Mouse (Mus musculus) yolk sac, embryonic 10.5 days (tissue): Measurements from ENCODE around the gene Rubcn.
"Not testable (repeated sequence)": the region's sequence is repeated elsewhere in the genome, so short reads cannot be mapped to it uniquely, and the experiment has no call there.

Source experiments
- DNase-seq: peaks from one replicate; pipeline ENCODE4 v3.0.0-alpha.2; 2017; ENCODE audit warnings: low spot score

Rubcn gene

DNA sequence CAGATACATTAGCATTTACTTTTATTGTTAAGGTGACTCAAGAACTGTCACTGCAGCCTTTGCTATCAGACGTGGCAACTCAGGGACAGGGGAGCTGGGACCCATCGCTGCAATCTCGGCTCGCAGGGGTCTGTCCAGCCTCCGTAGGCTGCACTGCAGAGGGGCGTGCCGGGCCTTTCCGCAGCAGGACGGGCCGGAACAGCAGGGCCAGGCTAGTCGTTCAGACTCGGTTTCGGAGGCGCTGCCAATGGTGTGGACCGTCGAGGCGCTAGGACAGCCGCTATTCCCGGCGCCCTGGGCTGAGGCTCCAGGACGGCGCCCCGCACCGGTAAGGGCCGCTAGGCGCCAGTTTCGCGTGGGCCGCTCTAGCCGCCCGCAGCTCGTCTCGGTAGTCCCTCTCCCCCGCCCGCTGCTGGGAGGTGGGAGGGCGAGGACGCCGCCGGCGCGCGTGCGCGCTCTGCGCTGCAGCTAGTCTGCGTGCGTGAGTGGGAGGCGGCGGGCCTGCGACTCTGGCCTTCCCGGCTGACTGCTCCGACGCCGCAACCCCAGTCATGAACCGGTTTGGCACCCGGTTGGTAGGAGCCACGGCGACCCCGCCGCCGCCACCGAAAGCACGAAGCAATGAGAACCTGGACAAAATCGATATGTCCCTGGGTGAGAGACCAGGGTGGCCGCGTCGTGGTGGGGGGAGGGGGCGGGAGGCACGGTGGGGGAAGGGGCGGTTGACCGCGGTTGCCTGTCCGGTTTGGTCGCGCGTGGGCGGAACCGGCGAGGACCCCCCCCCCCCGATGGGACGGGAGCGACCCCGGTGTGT lies at the start of gene Rubcn, which contains the start of gene Fyttd1:
Rubcn (minus strand) TSS at position 424 of the 814 bp plus-strand sequence.
Fyttd1 (plus strand) TSS at position 158 of the 814 bp plus-strand sequence.
- peak; percentile 94 for DNase-seq

DNA sequence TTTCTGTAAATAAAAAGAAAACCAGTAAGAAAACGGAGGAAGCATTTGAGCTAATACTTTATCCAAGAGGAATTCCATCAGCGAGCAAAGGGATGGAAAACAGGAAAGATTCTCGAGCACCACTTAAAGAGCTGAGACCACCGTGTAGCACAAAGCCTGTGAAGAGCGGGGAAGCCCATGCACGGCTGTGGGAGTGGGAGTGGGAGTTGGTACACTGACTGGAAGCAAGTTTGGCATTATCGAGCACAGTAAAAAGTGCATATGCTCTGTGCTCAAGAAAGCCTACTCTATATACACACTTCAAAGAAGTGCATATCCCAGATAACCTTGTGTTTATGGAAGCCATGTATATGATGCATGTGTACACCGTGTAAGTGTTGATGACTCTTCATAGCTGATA lies 49.5 kb upstream of the Rubcn start:
- no peak for DNase-seq

DNA sequence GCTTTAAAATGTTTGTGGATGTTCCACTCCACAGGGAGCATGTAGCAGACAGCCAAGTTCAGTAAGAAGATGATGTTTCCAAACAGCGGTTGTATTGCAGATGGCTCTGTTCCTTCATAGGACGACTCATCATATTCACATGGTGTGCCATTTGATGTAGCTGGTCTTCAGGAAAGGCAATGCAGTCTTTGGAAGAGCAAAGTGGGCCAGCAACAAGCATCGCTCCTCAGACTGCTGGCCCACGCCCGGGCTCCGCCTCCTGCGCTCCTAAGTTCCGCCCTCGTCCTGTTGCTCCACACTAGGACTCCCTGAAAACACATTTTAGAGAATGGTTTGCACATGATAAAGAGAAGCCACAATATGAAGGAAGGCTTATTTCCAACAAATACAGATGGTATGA lies 49.1 kb upstream of the Rubcn start:
- DNase-seq: not testable (repeated sequence)

DNA sequence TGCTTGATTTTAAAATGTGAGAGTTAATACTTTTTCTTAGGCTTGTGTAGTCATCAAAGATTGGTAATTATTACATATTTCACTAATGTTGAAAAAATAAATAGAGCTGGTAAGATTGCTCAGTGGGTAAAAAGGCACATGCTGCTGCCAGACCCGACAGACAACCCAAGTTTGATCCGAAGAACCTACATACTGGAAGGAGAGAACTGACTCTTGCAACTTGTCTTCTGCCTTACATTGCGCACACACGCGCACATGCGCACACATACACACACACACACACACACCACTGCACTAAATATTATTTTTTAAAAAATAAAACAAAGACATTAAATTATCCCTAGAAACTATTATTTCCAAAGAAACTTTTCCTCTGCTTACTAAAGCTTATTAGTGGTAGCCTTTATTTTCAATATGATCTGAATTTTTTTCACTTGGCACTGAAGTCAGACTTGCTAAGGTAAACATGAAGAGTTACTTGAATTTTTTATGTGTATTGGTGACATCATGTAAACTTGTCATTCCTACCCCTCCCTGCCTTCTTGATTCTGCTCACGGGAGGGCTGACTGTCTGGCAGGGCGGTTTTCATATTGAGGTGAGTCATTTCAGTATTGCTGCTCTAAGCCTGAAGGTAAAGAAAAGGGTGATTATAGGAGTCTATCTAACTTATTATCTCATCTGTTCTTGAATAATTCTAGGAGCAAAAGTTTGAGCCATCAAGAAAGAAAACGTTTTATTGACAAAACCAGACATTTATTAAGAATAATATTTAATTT lies 37.9 kb upstream of the Rubcn start:
- DNase-seq: no peak

GRCm38 (mm10) chr16:32913937-32914881 lies 36.6 kb upstream of the Rubcn start, which contains the start of gene Lrch3:
Gene Lrch3 (plus strand): TSS chr16:32914100.
- DNase-seq: peak; percentile 94

GRCm38 (mm10) chr16:32913212-32913611 lies 35.6 kb upstream of the Rubcn start:
- DNase-seq: no peak

DNA sequence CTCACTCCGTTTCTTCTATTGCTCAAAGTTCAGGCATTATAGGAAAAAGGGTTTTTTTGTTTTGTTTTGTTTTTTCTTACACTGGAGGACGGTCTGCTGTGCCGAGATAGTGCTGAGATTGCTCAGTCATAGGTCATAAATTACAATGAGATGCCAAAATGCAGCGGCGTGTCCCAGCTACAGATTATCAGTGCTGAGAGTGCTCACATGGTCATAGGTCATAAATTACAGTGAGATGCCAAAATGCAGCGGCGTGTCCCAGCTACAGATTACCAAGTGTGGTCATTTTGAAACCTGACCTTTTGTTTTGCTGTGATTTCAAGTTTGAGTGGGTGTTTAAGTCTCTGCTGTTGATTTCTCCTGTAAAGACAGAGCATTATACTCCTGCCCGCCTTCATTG lies 29.2 kb upstream of the Rubcn start:
- DNase-seq: no peak

DNA sequence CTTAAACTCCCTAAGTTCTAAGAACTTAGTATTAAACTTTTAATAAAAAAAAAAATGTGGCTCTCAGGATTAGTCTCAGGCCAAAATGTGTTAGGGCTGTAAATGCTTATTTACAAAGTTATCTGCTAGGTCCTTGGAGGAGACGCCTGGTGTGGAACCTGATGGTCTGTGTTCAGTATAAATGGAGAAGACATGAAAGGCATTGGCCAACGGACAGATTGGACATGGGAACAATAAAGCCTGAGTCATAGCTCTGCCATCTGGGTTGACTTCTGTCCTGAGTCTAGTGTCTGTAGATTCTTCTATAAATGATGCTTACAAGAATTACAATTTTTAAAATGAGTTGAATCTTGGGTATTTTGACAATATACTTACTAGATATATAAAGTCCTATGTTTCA lies 28.6 kb upstream of the Rubcn start:
- DNase-seq: no peak

GRCm38 (mm10) chr16:32902051-32902428 lies 24.5 kb upstream of the Rubcn start:
- DNase-seq: no peak

DNA sequence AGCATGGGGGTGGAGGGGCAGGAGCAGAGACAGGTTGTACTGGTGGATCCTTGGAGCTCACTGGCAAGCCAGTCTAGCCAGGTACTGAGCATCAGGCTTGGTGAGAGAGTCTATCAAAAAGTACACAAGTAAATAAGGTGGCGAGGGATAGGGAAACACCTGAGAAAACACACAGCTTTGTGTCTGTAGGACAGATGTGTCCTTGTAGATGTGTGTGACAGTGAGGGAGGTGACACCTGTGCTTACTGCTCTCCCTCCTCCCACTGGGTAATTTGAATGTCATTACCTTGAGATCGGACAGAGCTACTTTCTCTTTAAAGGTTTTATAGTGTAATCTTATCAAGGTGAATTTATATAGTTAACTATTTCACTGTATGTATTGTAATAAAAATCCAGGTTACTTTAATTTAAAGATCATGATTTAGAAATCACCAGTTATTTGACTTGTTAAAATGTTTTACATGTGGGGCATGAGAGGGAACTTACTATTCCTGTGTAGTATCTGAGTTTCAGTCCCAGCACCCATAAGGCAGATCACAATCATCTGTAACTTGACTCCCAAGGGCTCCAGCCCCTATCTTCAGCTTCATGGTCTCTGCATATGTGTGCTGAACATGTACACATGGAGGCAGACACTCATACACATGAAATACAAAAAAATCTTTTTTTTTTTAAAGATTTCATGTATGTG lies 23.9 kb upstream of the Rubcn start:
- DNase-seq: no peak

DNA sequence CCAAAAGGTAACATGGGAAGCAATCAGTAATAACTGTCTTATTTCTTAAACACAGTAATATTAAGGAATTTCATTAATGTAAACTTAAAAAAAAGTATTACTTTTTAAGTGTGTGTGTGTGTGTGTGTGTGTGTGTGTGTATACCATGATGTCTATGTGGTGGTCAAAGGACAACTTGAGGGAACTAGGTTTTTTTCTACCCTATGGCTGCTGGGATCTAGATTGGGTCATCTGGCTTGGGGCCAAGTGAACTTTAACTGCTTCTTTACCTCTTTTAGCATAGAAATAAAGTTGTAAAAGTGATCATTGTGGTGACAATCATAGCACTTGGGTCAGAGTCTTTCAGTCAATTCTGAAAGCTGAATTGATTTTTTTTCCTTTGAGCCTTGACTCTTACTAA lies 18.6 kb upstream of the Rubcn start:
- DNase-seq: no peak

DNA sequence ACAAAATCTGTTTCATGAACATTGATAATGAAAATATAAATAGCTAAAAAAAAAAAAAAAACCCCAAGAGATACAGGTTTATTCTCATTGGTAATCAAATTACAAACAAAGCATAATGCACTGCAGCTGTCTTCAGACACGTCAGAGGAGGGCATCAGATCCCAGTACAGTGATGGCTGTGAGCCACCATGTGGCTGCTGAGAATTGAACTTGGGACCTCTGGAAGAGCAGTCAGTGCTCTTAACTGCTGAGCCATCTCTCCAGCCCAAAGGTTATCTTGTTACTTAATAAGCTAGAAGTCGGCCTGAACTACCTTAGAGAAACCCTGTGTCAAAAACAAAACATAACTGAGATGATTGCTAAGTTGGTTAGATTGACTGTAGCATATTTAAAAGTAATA lies 12.3 kb upstream of the Rubcn start:
- DNase-seq: no peak

- DNase-seq: no peak
These were observed 10.4 kb upstream of the Rubcn start for GRCm38 (mm10) chr16:32887996-32888395.

- no peak for DNase-seq
These were observed 4.0 kb upstream of the Rubcn start for GRCm38 (mm10) chr16:32881538-32881937.

DNA sequence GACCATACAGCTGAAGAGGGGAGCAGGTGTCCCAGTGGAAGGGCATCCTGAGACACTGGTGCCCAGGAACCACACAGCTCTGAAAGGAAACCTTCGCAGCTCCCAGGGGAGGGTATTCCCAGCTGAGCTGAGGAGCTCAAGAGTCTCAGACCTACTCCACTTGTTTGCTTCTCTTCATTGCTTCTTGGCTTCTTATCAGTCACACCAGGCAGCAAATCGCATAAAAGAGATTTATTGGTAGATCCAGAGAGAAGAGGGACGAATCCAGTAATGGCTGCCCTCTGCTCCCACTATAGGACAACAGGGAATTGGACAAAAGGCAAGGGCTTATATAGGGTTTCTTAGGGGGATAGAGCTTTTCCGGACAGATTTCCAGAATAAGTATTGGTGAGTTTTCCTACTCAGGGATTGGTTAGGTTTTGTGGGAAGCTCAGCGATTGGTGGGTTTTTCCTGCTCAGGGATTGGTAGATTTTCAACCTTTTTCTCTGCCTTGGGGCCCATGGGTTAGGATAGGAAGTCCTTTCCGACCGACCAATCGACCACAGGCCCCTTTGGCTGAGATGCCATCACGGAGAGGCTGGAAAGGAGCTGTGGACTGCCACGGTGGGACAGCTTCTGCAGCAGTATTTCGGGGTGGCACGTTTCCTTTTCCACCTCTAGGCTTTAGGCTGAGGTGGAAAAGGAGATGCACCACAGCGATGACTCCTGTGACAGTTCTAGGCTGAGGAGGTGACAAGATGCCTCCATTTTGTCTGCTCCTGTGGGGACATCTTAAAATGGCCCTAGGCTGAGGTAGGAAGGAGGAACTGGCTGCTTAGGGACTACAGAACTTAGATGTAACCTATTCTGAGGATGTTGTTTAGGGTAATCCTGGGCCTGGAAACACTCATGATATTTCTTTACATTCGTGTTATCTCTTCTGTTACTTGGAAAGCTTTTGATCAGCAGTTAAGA lies 1.7 kb upstream of the Rubcn start:
- DNase-seq: no peak

GRCm38 (mm10) chr16:32878157-32878598 lies 612 bp upstream of the Rubcn start:
- DNase-seq: no peak

DNA sequence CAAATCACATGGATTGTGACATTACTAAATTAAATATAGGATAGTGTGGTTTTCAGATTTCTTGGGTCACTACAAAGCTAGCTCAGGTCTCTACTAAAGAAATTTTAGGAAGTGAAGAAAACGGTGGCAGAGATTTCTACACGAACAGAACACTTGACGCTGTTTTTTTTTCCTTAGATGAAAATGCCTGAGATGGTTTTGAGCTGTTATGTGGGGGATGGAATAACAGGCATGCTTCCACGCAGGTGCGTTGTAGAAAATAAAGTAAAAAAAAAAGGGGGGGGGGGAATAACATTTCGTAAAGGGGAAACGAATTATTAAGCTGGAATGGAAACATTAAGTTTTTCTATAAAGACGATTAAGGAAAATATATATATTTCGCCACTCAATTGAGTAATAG lies 735 bp downstream of the Rubcn start:
- DNase-seq: no peak

DNA sequence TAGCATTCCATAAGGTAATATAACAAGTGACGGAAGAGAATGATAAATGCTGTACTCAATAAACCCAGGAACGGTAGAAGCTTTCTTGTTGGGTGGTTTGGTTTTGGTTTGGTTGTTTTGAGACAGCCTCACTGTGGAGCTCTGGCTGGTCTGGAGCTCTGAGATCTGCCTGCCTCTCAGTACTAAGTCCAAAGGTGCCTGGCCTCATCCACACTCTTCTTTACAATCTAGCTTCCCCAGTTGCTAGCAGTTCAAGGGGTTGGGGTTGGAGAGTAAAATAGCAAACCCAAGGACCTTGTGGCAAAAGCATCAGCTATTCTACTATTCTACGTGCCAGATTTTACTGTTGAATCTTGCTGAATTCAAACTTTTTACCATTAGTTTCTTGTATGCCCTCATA lies 1.7 kb downstream of the Rubcn start:
- DNase-seq: peak; percentile 57

- DNase-seq: not testable (repeated sequence)
These were observed 2.3 kb downstream of the Rubcn start for GRCm38 (mm10) chr16:32875281-32875680.

DNA sequence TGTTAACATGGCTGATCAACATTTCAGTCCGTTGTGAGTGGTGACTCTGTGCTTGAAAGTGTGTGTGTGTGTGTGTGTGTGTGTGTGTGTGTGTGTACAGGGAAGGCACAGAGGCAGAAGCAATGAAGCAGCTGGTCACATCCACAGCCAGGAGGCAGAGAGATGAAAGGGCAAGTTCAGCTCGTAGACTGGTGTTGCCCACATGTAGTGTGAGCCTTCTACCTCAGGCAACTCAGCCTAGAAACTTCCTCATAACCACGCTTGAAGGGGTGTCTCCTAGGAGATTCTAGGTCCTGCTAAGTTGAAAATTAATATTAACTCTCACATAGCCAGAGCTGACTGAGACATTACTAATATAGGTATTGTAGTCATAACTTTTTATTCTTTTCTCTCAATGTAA lies 4.2 kb downstream of the Rubcn start:
- DNase-seq: no peak
